Mouse (Mus musculus) left cerebral cortex, adult 9 months (tissue): ENCODE measurements at regions not wholly inside any gene's neighbourhood (a gene's known extent, or its start where the extent isn't known, plus 50 kb on each side); places are given as distances from the start of the nearest gene placed in this dataset.

Experiments used
- DNase-seq, 2 experiments: peaks; one replicate each; pipeline ENCODE4 v3.0.0; 2022; ENCODE audit warnings: low spot score in 2 of 2

- no peak for DNase-seq
Measured at GRCm38 (mm10) chr3:143411655-143412054, 529.9 kb upstream of the Pkn2 start.

- DNase-seq = no peak
Measured at GRCm38 (mm10) chr3:143398966-143399365, 517.2 kb upstream of the Pkn2 start.

DNA sequence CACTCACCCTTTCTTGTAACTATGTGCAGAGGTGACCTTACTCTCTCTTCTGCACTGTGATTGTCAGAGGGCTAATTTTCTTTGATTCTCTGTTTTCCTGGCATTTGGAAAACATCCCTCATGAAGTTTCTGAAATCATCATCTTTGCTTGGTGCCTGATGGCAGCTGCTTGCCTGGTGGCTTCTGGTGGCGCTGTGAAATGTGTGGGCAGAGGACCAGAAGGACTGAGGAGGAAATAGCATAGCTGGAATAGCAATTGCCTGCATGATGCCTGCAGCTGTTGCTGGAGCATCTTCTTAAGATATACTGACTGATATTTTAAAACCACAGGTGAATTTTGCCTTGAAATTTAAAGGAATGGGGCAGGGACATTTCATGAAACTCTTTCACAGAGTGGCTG lies 502.6 kb upstream of the Pkn2 start:
- peak; percentile 66 to 81 for DNase-seq

DNA sequence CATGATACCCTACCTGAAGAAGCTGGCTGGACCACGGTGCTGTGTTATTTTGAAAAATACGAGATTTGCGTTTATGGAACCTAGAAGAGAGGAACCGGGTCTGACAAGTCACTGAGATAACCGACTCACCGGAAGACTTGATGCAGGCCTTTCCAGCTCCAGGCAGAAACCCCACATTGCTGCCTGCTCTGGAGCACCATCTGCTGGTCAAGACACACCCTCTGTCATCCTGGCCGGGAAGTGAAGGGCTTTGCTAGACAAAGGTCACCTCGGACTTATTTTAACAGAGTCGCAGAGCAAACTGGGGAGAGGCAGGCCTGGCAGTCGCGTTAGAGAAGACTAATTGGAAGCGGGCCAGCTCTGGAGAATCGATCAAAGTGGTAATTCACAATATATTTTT lies 497.4 kb upstream of the Pkn2 start:
- DNase-seq = peak; percentile 28 to 77

DNA sequence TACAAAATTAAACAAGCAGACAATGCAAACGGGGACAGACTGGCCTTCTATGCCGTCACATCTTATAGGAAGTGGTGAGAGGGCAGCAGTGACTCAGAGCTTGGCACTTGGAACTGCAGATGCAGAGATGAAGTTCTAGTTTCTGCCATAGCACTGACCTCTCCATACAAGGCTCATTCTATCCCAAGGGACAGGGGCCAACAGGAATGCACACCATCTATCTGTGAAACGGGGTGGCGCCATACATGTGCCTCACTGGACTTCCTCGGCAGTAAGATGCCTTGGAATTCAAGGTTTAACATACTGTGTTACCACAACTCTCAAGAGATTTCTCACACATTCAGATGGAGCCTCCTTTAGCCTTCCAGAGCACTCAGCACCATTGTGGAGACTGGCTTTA lies 495.6 kb upstream of the Pkn2 start:
- no peak for DNase-seq

GRCm38 (mm10) chr3:143375527-143376061 lies 493.8 kb upstream of the Pkn2 start:
- no peak for DNase-seq

DNA sequence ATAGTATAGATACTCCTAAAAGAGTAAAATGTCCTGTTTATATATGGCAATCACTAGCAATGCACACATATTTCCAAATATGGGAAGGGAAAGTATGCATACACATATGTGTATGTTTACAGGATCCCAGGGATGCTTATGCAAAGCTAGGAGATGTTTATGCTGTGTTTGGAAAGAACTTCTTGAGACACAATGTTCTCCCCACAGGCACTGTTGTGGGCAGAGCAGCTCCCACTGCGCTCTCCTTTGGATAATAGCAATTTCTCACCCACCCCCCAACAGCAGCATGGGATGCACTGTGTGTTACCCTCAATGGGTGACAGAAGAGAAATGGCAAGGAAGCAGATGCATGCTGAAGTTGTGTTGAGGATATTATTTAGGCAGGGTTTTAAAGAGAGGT lies 491.7 kb upstream of the Pkn2 start:
- no peak for DNase-seq

DNA sequence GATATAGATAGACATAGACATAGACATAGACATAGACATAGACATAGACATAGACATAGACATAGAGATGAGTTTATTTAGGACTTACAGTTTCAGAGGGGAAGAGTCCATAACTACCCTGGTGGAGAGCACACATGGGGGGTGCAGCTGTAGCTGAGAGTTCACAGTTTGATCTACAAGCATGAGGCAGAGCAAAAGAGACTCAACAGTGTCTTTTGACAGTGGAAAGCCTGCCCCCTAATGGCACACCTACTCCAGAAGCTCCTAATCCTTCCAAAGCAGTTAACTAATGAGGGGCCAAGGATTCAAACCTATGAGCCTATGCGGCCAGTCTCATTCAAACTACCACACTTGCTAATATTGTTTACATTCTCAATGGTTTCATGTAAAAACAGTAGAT lies 487.2 kb upstream of the Pkn2 start:
- DNase-seq = no peak

- no peak for DNase-seq
Measured at GRCm38 (mm10) chr3:143340032-143340431, 458.2 kb upstream of the Pkn2 start.

GRCm38 (mm10) chr3:143333339-143333738 lies 451.5 kb upstream of the Pkn2 start:
- DNase-seq = no peak

DNA sequence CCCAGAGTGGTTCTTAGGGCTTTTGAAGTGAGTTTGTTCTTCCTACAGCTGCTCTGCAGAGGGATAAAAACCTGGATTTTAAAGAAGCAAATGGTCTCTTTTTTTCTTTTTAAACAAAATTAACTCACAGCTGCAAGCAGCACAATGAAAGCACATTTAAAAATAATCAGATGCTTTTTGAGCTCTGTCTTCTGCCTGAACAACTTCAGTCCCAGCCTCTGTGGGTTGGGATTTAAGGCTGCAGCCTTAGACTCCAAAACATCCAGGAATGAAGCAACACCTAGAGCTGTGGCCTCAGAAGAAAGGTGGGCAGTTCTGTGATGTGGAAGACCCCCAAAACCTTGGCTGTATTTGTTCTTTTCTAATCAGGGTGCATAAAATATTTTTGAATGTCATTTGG lies 446.7 kb upstream of the Pkn2 start:
- no peak for DNase-seq

DNA sequence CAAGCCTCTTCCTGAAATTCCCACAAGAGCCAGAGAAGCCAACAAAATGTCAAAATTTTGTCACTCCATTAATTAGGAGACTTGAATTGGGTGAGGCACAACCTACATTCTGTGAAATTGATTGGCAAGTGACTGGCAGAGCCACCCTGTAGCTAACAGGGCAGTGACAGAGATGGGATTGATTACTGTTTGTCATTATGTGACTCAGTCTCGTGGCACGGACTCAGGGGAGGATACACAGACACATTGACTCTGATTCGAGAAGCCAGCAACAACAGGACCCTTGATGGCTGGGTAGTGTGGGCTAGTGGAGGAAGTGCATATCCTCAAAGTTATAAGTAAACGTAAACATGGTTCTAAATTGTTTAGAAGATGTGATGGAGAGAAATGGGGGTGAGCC lies 445.8 kb upstream of the Pkn2 start:
- no peak for DNase-seq

- peak; percentile 88 to 94 for DNase-seq
Measured at GRCm38 (mm10) chr3:143316457-143316856, 434.7 kb upstream of the Pkn2 start.

DNA sequence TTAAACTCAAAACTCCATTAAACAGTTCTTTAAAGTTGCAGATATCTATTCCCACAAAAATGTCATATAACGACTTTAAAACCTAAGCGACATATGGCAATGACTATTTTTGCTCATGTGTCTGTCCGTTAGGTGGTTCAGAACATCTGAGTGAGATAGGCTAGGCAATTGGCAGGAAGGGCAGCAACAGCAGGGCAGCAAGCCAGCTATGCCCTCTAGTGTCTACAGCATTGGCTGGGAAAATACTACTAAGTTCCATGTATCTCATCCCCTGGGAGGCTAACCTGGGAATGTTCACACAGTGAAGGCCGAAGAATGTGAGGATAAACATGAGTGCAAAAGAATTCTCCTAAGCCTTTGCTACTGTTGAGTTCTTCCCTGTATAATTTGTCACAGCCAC lies 410.0 kb upstream of the Pkn2 start:
- DNase-seq = peak in 1 of 2 experiments; percentile 39

- peak; percentile 65 to 69 for DNase-seq
Measured at GRCm38 (mm10) chr3:143264132-143264531, 382.3 kb upstream of the Pkn2 start.

DNA sequence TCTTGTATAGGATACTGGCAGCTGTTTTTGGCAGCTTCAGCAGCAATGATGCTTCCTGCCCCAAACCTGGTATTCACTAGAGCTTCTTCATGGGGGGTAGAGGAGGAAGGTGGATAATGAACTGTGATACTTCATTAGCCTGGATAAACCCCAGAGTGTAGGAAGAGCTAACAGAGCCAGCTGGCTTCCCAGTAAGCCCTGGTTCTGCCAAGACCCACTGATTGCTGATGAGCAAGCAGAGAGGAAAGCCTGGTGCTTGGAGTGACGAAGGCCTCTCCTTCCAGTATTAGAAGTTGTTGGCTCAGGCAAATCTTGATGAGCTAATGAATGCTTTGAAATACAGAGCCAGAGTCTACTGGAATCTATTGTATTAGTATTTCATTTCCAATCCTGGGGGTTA lies 370.8 kb upstream of the Pkn2 start:
- DNase-seq = no peak

DNA sequence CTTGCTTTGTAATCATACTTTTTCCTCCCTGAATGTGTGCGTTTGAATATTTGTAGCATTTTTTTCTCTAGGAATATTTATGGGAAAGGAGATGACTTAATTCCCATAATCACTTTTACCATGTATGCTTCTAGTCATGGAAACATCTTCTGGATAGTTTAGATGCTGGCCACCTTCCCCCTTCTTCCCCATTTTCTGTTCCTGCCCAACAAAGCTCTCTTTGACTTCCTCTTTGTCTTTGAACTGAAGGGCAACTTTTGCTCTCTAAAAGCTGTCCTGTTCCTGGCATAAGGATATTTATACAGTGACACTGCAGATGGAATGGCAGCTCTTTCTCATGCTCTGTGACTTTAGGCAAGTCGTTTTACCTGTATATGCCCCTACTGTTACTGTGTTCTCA lies 370.2 kb upstream of the Pkn2 start:
- DNase-seq = no peak

DNA sequence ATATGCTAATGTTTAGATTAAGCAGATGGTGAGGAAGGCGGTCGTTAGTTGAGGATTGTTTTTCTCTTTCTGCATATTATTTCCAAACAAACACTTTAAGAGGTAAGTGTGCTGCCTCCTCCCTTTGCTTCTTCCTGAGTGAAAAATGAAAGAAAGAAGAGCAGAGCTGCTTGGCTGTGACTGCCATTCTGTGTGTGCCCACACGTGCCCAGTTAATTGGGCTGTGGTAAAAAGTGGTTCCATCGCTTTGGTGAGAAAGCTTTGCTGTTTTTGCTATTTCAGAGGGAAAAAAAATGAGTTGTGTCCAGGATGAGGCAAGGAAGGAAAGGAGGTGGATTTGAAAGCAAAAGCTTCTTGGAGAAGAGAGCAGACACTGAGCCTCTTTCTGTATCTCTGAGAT lies 360.9 kb upstream of the Pkn2 start:
- peak in 1 of 2 experiments; percentile 45 for DNase-seq

DNA sequence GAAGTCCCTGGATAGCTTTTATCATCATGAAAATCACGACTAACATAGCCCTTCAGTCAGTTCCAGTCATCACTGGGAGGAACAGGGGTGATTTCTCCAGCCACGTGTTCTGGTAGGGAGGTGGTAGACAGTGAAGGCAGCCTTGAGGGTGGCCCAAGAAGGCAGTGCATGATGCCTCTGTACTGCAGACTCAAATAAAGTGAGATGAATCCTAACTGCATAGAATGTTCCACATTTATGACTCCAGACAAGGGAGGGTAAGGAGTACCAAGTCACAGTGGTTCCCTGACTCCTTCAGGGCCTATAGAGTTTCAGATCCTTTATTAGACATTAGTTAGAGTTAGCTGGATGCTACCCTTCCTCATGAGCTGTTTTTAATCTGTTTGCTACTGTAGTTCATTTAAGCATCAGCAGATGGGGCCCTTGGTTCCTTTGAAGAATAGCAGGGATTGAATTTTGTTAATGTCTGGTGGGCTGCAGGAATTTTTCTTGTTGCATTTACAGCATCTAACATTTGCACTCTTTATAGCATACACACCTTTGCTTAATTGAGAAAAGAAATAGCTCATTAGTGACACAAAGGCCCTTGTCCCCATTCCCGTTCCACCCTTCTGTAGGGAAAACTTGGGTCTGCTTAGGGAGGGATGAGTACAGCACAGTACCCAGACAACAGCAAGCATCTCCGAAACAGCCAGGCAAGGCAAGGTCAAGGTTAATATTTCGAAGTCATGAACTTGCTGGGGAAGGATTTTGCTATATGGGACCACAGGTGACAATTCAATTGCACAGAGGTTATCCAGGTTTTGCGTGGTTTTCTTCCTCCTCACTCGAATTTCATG lies 359.0 kb upstream of the Pkn2 start:
- DNase-seq = peak in 1 of 2 experiments; percentile 64

- peak in 1 of 2 experiments; percentile 42 for DNase-seq
Measured at GRCm38 (mm10) chr3:143238546-143238945, 356.7 kb upstream of the Pkn2 start.

DNA sequence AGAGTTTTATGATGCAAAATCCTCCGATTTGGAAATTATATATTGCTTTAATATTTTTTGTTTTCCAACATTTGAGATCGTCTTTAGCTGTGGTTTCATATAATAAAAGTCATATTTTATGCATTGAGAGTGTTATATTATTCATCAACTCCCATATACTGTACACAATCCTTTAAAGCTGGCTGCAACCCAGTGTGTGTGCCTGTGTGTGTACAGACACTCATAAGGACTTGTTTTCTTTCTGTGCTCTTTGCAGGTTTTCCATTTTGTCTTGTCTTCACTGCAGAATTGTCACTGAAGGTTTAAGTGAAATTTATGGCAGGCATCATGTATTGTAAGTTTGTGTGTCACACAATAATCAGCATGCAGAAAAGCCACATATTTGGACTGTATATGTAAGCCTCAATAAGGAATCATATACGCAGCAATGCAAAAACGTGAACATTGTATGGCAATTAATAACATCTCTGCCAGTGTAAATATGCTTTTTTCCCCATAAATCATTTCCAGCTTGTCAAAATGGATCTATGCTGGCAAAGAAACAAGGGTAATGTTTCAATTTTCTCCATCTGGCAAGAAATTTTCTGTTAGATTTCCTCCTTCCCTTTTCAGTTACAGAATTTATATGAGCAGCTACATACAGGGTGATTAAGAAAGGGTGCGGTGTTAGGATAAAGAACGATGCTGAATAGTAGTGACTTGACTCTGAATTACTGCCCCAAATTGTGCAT lies 342.4 kb upstream of the Pkn2 start:
- DNase-seq = no peak

DNA sequence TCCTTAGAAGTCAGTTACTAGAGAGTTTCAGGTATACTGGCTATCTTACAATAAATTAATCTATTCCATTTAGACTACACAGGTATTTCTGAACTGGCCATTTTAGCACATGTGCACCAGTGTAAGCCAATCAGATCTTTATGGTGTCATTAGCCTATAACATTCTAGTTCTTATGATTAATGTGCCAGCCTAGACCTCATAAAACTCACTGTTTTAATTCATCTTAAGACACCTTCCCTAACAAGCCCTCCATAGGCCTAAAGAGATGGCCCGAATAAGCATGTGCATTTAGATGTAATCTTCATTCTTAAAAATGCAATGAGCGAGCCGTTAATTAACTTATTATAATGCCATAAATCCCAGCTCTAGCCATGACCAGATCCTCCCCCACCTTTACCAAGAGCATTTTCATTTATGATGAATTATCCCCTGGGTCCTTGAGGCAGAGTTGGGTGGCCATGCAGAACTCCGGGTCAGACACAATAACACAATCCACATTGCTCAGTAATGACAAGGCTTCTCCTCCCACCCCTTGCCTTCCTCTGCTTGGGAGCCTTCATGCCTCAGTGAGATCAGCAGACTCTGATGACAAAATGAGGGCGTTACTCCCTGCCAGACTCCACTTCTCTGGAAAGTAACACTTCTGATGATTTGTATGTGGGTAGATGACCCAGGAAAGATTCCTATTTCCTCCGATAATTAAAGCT lies 311.6 kb upstream of the Pkn2 start:
- DNase-seq = no peak
